Mouse (Mus musculus) MEL (cell line): Measurements from ENCODE around the gene Tmed6. TPM values are rescaled to one million over a fixed set of nuclear protein-coding genes. Genes with fewer than 3 reads are reported as not detected.

Source experiments
- DNase-seq: peaks from one replicate; pipeline ENCODE4 v3.0.0; 2011; ENCODE audit warnings: low read depth, low spot score
- H3K27ac ChIP-seq: 2 replicates; pipeline ENCODE4 v1.5.1; 2012; ENCODE audit warnings: low read depth, mild to moderate bottlenecking, control low read depth, low read length, moderate library complexity; ENCODE audit not compliant: control insufficient read depth
- H3K27me3 ChIP-seq, 2 experiments: fragments of 150-350 bp in 1 of 2; sonication (generic) in 1 of 2; 2 replicates each; pipeline ENCODE4 v1.6.1; 2012; ENCODE audit warnings: low read length in 2 of 2, mild to moderate bottlenecking in 2 of 2, improper control_type of control experiment in 1 of 2, moderate library complexity in 1 of 2; ENCODE audit not compliant: insufficient read depth in 2 of 2, control insufficient read depth in 1 of 2
- H3K36me3 ChIP-seq, 2 experiments: 2 replicates each; pipeline ENCODE4 v1.6.1; 2012 to 2014; ENCODE audit warnings: low read length in 2 of 2, improper control_type of control experiment in 1 of 2, inconsistent platforms in 1 of 2, mild to moderate bottlenecking in 1 of 2; ENCODE audit not compliant: insufficient read depth in 2 of 2, control insufficient read depth in 1 of 2
- H3K4me1 ChIP-seq, 2 experiments: fragments of 150-350 bp in 1 of 2; sonication (generic) in 1 of 2; 2 replicates each; pipeline ENCODE4 v1.6.1; 2012; ENCODE audit warnings: low read length in 2 of 2, improper control_type of control experiment in 1 of 2, mild to moderate bottlenecking in 1 of 2; ENCODE audit not compliant: insufficient read depth in 2 of 2, control insufficient read depth in 1 of 2
- H3K4me3 ChIP-seq, 2 experiments: fragments of 150-350 bp in 1 of 2; sonication (generic) in 1 of 2; 2 replicates each; pipeline ENCODE4 v1.5.1; 2012; ENCODE audit warnings: low read depth in 2 of 2, low read length in 2 of 2, mild to moderate bottlenecking in 2 of 2, moderate library complexity in 2 of 2, control low read depth in 1 of 2, improper control_type of control experiment in 1 of 2; ENCODE audit not compliant: control insufficient read depth in 1 of 2, insufficient read depth in 1 of 2
- H3K79me2 ChIP-seq: 2 replicates; pipeline ENCODE4 v1.6.1; 2012; ENCODE audit warnings: mild to moderate bottlenecking, low read length, moderate library complexity; ENCODE audit not compliant: control insufficient read depth, poor library complexity, insufficient read depth
- H3K9ac ChIP-seq: 2 replicates; pipeline ENCODE4 v1.6.1; 2012; ENCODE audit warnings: low read depth, mild to moderate bottlenecking, control low read depth, low read length, moderate library complexity; ENCODE audit not compliant: control insufficient read depth, poor library complexity, severe bottlenecking
- H3K9me3 ChIP-seq: fragments of 150-350 bp; sonication (generic); replicated peaks from 2 replicates; pipeline ENCODE4 v1.6.1; 2012; ENCODE audit warnings: mild to moderate bottlenecking, low read length, improper control_type of control experiment, moderate library complexity; ENCODE audit not compliant: insufficient read depth
- CHD1 ChIP-seq: IDR thresholded peaks from 2 replicates; pipeline ENCODE4 v1.6.1; 2012; ENCODE audit warnings: low read depth, mild to moderate bottlenecking, inconsistent platforms, low read length, improper control_type of control experiment
- CTCF ChIP-seq, 3 experiments: IDR thresholded peaks in 2 of 3; conservative IDR thresholded peaks in 1 of 3; 2 replicates each; pipeline ENCODE4 v1.5.1; 2011 to 2012; ENCODE audit warnings: low read length in 3 of 3, low read depth in 2 of 3, mild to moderate bottlenecking in 2 of 3, improper control_type of control experiment in 1 of 3, inconsistent platforms in 1 of 3, mixed read lengths in 1 of 3, moderate library complexity in 1 of 3; ENCODE audit not compliant: control insufficient read depth in 1 of 3, insufficient read depth in 1 of 3, poor library complexity in 1 of 3, severe bottlenecking in 1 of 3
- E2F4 ChIP-seq: IDR thresholded peaks from 2 replicates; pipeline ENCODE4 v1.6.1; 2011; ENCODE audit warnings: low read depth, low read length, improper control_type of control experiment, borderline replicate concordance
- ELF1 ChIP-seq: IDR thresholded peaks from 2 replicates; pipeline ENCODE4 v1.6.1; 2014; ENCODE audit warnings: low read depth, mild to moderate bottlenecking, inconsistent platforms, low read length, improper control_type of control experiment, moderate library complexity
- EP300 ChIP-seq, 2 experiments: IDR thresholded peaks; 2 replicates each; pipeline ENCODE4 v1.6.1; 2011; ENCODE audit warnings: improper control_type of control experiment in 2 of 2, low read length in 2 of 2, low read depth in 1 of 2, mild to moderate bottlenecking in 1 of 2
- GABPA ChIP-seq: IDR thresholded peaks from 2 replicates; pipeline ENCODE4 v1.6.1; 2012; ENCODE audit warnings: low read depth, mild to moderate bottlenecking, inconsistent platforms, low read length, improper control_type of control experiment, moderate library complexity
- GATA1 ChIP-seq: IDR thresholded peaks from 2 replicates; pipeline ENCODE4 v1.6.1; 2011; ENCODE audit warnings: low read depth, low read length, improper control_type of control experiment
- HCFC1 ChIP-seq: IDR thresholded peaks from 2 replicates; pipeline ENCODE4 v1.6.1; 2012; ENCODE audit warnings: low read depth, mild to moderate bottlenecking, inconsistent platforms, low read length, improper control_type of control experiment, moderate library complexity
- JUND ChIP-seq: IDR thresholded peaks from 2 replicates; pipeline ENCODE4 v1.6.1; 2011; ENCODE audit warnings: low read depth, mild to moderate bottlenecking, improper control_type of control experiment, low read length
- KAT2A ChIP-seq: conservative IDR thresholded peaks from 2 replicates; pipeline ENCODE4 v1.6.1; 2012; ENCODE audit warnings: low read depth, low read length, improper control_type of control experiment, inconsistent platforms
- MAFK ChIP-seq: IDR thresholded peaks from 2 replicates; pipeline ENCODE4 v1.6.1; 2011; ENCODE audit warnings: low read depth, mild to moderate bottlenecking, low read length, improper control_type of control experiment, borderline replicate concordance
- MAX ChIP-seq: IDR thresholded peaks from 2 replicates; pipeline ENCODE4 v1.6.1; 2011; ENCODE audit warnings: low read length, improper control_type of control experiment
- MXI1 ChIP-seq: IDR thresholded peaks from 2 replicates; pipeline ENCODE4 v1.6.1; 2011; ENCODE audit warnings: mild to moderate bottlenecking, low read depth, low read length, improper control_type of control experiment
- MYB ChIP-seq: IDR thresholded peaks from 2 replicates; pipeline ENCODE4 v1.6.1; 2011; ENCODE audit warnings: mild to moderate bottlenecking, low read depth, low read length, improper control_type of control experiment
- NRF1 ChIP-seq: IDR thresholded peaks from 2 replicates; pipeline ENCODE4 v1.6.1; 2014; ENCODE audit warnings: low read depth, mild to moderate bottlenecking, inconsistent platforms, low read length, improper control_type of control experiment, moderate library complexity; ENCODE audit not compliant: poor library complexity, insufficient read depth, severe bottlenecking
- POLR2AphosphoS2 ChIP-seq: IDR thresholded peaks from 2 replicates; pipeline ENCODE4 v1.6.1; 2011; ENCODE audit warnings: low read length, improper control_type of control experiment
- POLR2AphosphoS5 ChIP-seq: IDR thresholded peaks from 2 replicates; pipeline ENCODE4 v1.6.1; 2012; ENCODE audit warnings: low read depth, borderline replicate concordance, mild to moderate bottlenecking, inconsistent platforms, low read length, moderate library complexity, mixed read lengths
- RCOR1 ChIP-seq: IDR thresholded peaks from 2 replicates; pipeline ENCODE4 v1.6.1; 2012; ENCODE audit warnings: low read depth, mild to moderate bottlenecking, inconsistent platforms, low read length, improper control_type of control experiment
- SIN3A ChIP-seq: IDR thresholded peaks from 2 replicates; pipeline ENCODE4 v1.6.1; 2012; ENCODE audit warnings: low read length, improper control_type of control experiment, inconsistent platforms
- SMC3 ChIP-seq: IDR thresholded peaks from 2 replicates; pipeline ENCODE4 v1.6.1; 2011; ENCODE audit warnings: low read depth, low read length, improper control_type of control experiment
- TCF12 ChIP-seq: IDR thresholded peaks from 2 replicates; pipeline ENCODE4 v1.6.1; 2014; ENCODE audit warnings: low read depth, mild to moderate bottlenecking, inconsistent platforms, low read length, improper control_type of control experiment, moderate library complexity
- USF2 ChIP-seq, 2 experiments: IDR thresholded peaks; 2 replicates each; pipeline ENCODE4 v1.6.1; 2011 to 2012; ENCODE audit warnings: improper control_type of control experiment in 2 of 2, low read length in 2 of 2, borderline replicate concordance in 1 of 2, inconsistent platforms in 1 of 2, low read depth in 1 of 2, mild to moderate bottlenecking in 1 of 2; ENCODE audit not compliant: insufficient read depth in 1 of 2
- ZKSCAN1 ChIP-seq: IDR thresholded peaks from 2 replicates; pipeline ENCODE4 v1.6.1; 2012; ENCODE audit warnings: low read depth, mild to moderate bottlenecking, inconsistent platforms, low read length, improper control_type of control experiment, moderate library complexity
- ZMIZ1 ChIP-seq: IDR thresholded peaks from 2 replicates; pipeline ENCODE4 v1.6.1; 2012; ENCODE audit warnings: low read depth, mild to moderate bottlenecking, inconsistent platforms, low read length, improper control_type of control experiment, moderate library complexity
- polyA plus RNA-seq, 2 experiments: library from polyadenylated mRNA; stranded (reverse) in 1 of 2; unstranded in 1 of 2; fragments of >175 nt in 1 of 2; fragments of >200 nt in 1 of 2; gene quantifications; 2 replicates each; pipeline versions ENCODE4 v1.2.1 to v1.2.4; 2012; ENCODE audit warnings: low replicate concordance in 2 of 2, low read depth in 1 of 2; ENCODE audit not compliant: insufficient read length in 2 of 2, insufficient read depth in 1 of 2, missing spikeins in 1 of 2
- total RNA-seq: library from RNA; depleted of rRNA; stranded (reverse); fragments of 300-350 nt; gene quantifications from 2 replicates; pipeline ENCODE4 v1.2.3, GENCODE M21; 2012

Gene Tmed6
- total and polyA plus RNA-seq, 3 experiments = not detected

GRCm38 (mm10) chr8:107073706-107074105 is 8.3 kb upstream of the Tmed6 start:
- Histone ChIP-seq H3K4me1 (no peaks in the 10 kb centered on the region), H3K27ac (no peak overlapping the region), H3K9me3 (no peaks in the 10 kb centered on the region), H3K79me2 (no peaks in the 10 kb centered on the region), H3K4me3 (no peak overlapping the region), H3K9ac (no peak overlapping the region), H3K27me3 (no peaks in the 10 kb centered on the region), H3K36me3 (peaks cover 0 to 11% of the 10 kb centered on the region in 2 experiments; a peak in 2 of 4 replicates)
- TF ChIP-seq E2F4 (no peak), SMC3 (no peak), JUND (no peak), POLR2AphosphoS5 (no peak), MYB (no peak), CHD1 (no peak), POLR2AphosphoS2 (no peak), EP300 (IDR thresholded peaks at IDR 0.05; ENCODE audit: low read depth in 1 of 2, low read length in 2 of 2) (no peak), KAT2A (no peak), GABPA (no peak), TCF12 (no peak)
- no peak for DNase-seq

GRCm38 (mm10) chr8:107062613-107063012 is 2.8 kb downstream of the Tmed6 start:
- no peak for DNase-seq

More at GRCm38 (mm10) chr8:107062613-107063012, 2.8 kb downstream of the Tmed6 start:
- H3K36me3 ChIP-seq = peaks cover 3 to 15% of the 10 kb centered on the region in 2 experiments; a peak in 3 of 4 replicates
- H3K27me3 ChIP-seq = no peaks in the 10 kb centered on the region
- no peak overlapping the region for H3K27ac ChIP-seq
- H3K4me3 ChIP-seq = no peak overlapping the region
- TF ChIP-seq CTCF (IDR thresholded peaks at IDR 0.05 in 2 of 3, conservative IDR thresholded peaks at IDR 0.05 in 1 of 3; ENCODE audit: control insufficient read depth in 1 of 3, insufficient read depth in 1 of 3, low read depth in 2 of 3, low read length in 3 of 3, poor library complexity in 1 of 3, severe bottlenecking in 1 of 3) (no peak), CHD1 (no peak), POLR2AphosphoS5 (no peak), RCOR1 (no peak), MAX (no peak), ELF1 (no peak), MXI1 (no peak), SIN3A (no peak), TCF12 (no peak), NRF1 (no peak), ZMIZ1 (no peak), USF2 (IDR thresholded peaks at IDR 0.05; ENCODE audit: borderline replicate concordance in 1 of 2, insufficient read depth in 1 of 2, low read depth in 1 of 2, low read length in 2 of 2) (no peak), MAFK (no peak), ZKSCAN1 (no peak), HCFC1 (no peak), JUND (no peak), GATA1 (no peak)
- H3K9ac ChIP-seq = no peak overlapping the region
- peaks cover 0 to 10% of the 10 kb centered on the region in 2 experiments; a peak in 2 of 4 replicates for H3K4me1 ChIP-seq
- H3K9me3 ChIP-seq = no peaks in the 10 kb centered on the region
- peaks cover 11% of the 10 kb centered on the region for H3K79me2 ChIP-seq
